Mouse (Mus musculus) stomach, embryonic 15.5 days (tissue): ENCODE data around the gene Cish. TPM values are rescaled to one million over a fixed set of nuclear protein-coding genes. Genes with fewer than 3 reads are reported as not detected.

Source experiments
- ATAC-seq: fragments of 200-750 bp; cut with Nextera tagmentation; 2 replicates; pipeline ENCODE4 v1.8.0; 2017; ENCODE audit warnings: low read depth, moderate number of reproducible peaks, moderate TSS enrichment; ENCODE audit not compliant: insufficient read depth, low FRiP score
- H3K27ac ChIP-seq: fragments of 300-500 bp; sonication (generic); 2 replicates; pipeline ENCODE4 v1.5.1; 2015; ENCODE audit warnings: mild to moderate bottlenecking, inconsistent platforms
- H3K27me3 ChIP-seq: fragments of 300-500 bp; sonication (generic); replicated peaks from 2 replicates; pipeline ENCODE4 v1.6.1; 2015; ENCODE audit warnings: inconsistent platforms
- H3K36me3 ChIP-seq: fragments of 300-500 bp; sonication (generic); 2 replicates; pipeline ENCODE4 v1.6.1; 2015; ENCODE audit warnings: inconsistent platforms
- H3K4me1 ChIP-seq: fragments of 300-500 bp; sonication (generic); 2 replicates; pipeline ENCODE4 v1.6.1; 2015; ENCODE audit warnings: inconsistent platforms
- H3K4me2 ChIP-seq: fragments of 300-500 bp; sonication (generic); 2 replicates; pipeline ENCODE4 v1.6.1; 2015; ENCODE audit warnings: mild to moderate bottlenecking, inconsistent platforms
- H3K4me3 ChIP-seq: fragments of 300-500 bp; sonication (generic); replicated peaks from 2 replicates; pipeline ENCODE4 v1.5.1; 2015; ENCODE audit warnings: inconsistent platforms
- H3K9ac ChIP-seq: fragments of 300-500 bp; sonication (generic); 2 replicates; pipeline ENCODE4 v1.6.1; 2015; ENCODE audit warnings: inconsistent platforms
- H3K9me3 ChIP-seq: fragments of 300-500 bp; sonication (generic); 2 replicates; pipeline ENCODE4 v1.6.1; 2016; ENCODE audit warnings: inconsistent platforms
- WGBS: fragments of 180-500 bp; shearing (Covaris S2); methylation state at CpG from one replicate; pipeline ENCODE4 v1.1.7; 2015; 5-methylcytosine and 5-hydroxymethylcytosine counted together
- polyA plus RNA-seq: library from polyadenylated mRNA; unstranded; fragments of >200 nt; fragmentation: Nextera tagmentation; extraction: Ambion mirVana; gene quantifications from 2 replicates; pipeline ENCODE4 v1.2.1, GENCODE M21; 2015

Gene Cish
- polyA plus RNA-seq, 1 experiment from 2014 or later = 13.5 TPM

DNA sequence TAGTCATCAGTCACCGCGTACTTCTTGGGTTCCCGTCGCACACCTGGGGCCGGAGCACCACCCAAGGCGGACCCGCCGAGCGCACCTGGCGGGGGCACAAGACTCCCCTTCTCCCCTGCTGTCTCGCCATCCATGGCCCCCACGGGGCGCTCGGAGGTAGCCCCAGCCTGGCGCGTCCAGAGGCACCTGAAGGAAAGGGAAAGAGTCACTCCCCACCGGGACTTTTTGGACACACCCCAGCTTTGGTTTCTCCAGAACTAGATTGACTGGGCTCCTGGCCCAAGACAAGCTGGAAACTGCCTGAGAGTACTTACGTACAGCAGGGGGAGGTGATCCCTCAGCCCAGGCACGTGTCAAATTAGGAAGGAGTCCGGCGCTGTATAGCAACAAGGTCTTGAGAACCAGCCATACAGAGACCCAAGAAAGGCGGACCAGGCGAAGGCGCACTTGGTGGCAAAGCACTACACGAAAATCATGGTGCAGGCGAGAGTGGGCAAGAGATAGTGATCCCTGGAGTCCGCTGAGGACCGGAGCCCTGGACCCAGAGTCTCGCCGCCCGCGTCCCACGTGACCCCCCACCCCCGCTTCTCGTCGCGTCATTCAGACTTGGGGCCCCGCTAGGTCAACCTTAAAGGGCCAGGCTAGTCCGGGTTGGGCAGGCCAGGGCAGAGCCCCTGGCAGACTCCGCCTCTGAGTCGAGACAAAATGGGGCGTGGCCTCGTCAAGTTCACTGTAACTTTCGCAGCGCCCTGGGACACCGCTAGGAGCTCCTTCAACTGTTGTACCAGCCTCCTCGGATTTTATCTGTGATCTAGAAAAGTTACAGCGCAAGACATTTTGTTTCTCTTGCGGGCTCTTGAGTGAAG lies 6.4 kb upstream of the Cish start, which contains the start of gene Mapkapk3:
TSS of gene Mapkapk3 (minus strand) at position 667 of the 866 bp plus-strand sequence.
- no peaks in the 10 kb centered on the region for H3K36me3 ChIP-seq
- peak within 1 kb of the TSS; percentile 59 for H3K4me3 ChIP-seq
- ATAC-seq = peak; percentile 87
- H3K27me3 ChIP-seq = peaks cover 4% of the 10 kb centered on the region; the same call in 1 of the 2 replicates
- H3K4me2 ChIP-seq = peak within 1 kb of the TSS; percentile 90
- peak within 1 kb of the TSS; percentile 43; the same call in 1 of the 2 replicates for H3K9ac ChIP-seq
- H3K4me1 ChIP-seq = peaks cover 16% of the 10 kb centered on the region
- 2% methylated on average over 49 of the region's 49 CpGs for WGBS
- peak within 1 kb of the TSS; percentile 89 for H3K27ac ChIP-seq
- H3K9me3 ChIP-seq = no peaks in the 10 kb centered on the region

- Histone ChIP-seq H3K4me3 (no peak overlapping the region), H3K9ac (no peak overlapping the region), H3K27ac (no peak overlapping the region), H3K36me3 (no peaks in the 10 kb centered on the region), H3K9me3 (no peaks in the 10 kb centered on the region), H3K4me2 (no peak overlapping the region), H3K4me1 (peaks cover 19% of the 10 kb centered on the region), H3K27me3 (peaks cover 4% of the 10 kb centered on the region; the same call in 1 of the 2 replicates)
- 29% methylated on average over 10 of the region's 10 CpGs for WGBS
- no peak for ATAC-seq
Observed at GRCm38 (mm10) chr9:107290897-107291296, 4.9 kb upstream of the Cish start.

- no peaks in the 10 kb centered on the region for H3K36me3 ChIP-seq
- H3K9me3 ChIP-seq = no peaks in the 10 kb centered on the region
- peaks cover 27% of the 10 kb centered on the region for H3K4me1 ChIP-seq
- 7% methylated on average over 6 of the region's 6 CpGs for WGBS
- H3K27me3 ChIP-seq = peaks cover 4% of the 10 kb centered on the region; the same call in 1 of the 2 replicates
- H3K27ac ChIP-seq = no peak overlapping the region
- H3K9ac ChIP-seq = no peak overlapping the region
- no peak overlapping the region for H3K4me3 ChIP-seq
- no peak for ATAC-seq
- H3K4me2 ChIP-seq = no peak overlapping the region
Observed at GRCm38 (mm10) chr9:107294249-107294648, 1.6 kb upstream of the Cish start.

GRCm38 (mm10) chr9:107295616-107296015 lies 210 bp upstream of the Cish start:
- Histone ChIP-seq H3K36me3 (peaks cover 5% of the 10 kb centered on the region), H3K9me3 (no peaks in the 10 kb centered on the region), H3K27ac (peak overlapping the region; percentile 85; the same call in 1 of the 2 replicates), H3K4me3 (no peak overlapping the region), H3K4me2 (peak overlapping the region; percentile 77), H3K4me1 (peaks cover 27% of the 10 kb centered on the region), H3K9ac (no peak overlapping the region), H3K27me3 (peaks cover 4% of the 10 kb centered on the region; the same call in 1 of the 2 replicates)
- WGBS = 42% methylated on average over 4 of the region's 4 CpGs
- ATAC-seq = no peak

DNA sequence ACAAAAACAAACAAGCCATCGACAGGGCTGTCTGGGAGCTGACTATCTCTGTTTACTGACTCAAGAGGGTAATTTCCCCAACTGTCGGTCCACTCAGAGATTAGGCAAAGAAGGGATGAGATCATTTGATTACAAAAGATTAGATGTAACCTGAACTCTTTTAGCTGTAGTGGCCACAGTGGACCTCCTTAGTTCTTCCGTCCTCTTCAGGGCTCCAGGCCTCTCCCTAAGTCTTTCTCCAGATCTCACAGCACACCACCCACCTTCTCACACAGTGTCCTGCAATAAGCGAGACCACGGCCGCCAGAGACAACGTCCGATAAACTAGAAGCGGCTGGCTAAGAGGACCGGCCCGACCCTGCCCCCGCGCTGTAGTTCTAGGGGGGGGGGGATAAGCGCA lies 215 bp downstream of the Cish start:
- H3K4me2 ChIP-seq = peak overlapping the region; percentile 77
- no peaks in the 10 kb centered on the region for H3K9me3 ChIP-seq
- H3K4me3 ChIP-seq = peak overlapping the region; percentile 66
- peaks cover 4% of the 10 kb centered on the region; the same call in 1 of the 2 replicates for H3K27me3 ChIP-seq
- peaks cover 27% of the 10 kb centered on the region for H3K4me1 ChIP-seq
- H3K9ac ChIP-seq = 0 out of 2 replicates have a peak overlapping the region, but pooled peaks have one; percentile 20
- H3K27ac ChIP-seq = peak overlapping the region; percentile 85
- peak; percentile 5; the same call in 1 of the 2 replicates for ATAC-seq
- peaks cover 9% of the 10 kb centered on the region for H3K36me3 ChIP-seq
- WGBS = under 1% methylated on average over 14 of the region's 14 CpGs

GRCm38 (mm10) chr9:107296501-107296965 lies 707 bp downstream of the Cish start:
- WGBS = 0% methylated on average over 31 of the region's 31 CpGs
- peak overlapping the region; percentile 77 for H3K4me2 ChIP-seq
- H3K9me3 ChIP-seq = no peaks in the 10 kb centered on the region
- peak; percentile 92 for ATAC-seq
- H3K27ac ChIP-seq = peak overlapping the region; percentile 89
- peak overlapping the region; percentile 66 for H3K4me3 ChIP-seq
- peak overlapping the region; percentile 38 for H3K9ac ChIP-seq
- peaks cover 27% of the 10 kb centered on the region for H3K4me1 ChIP-seq
- H3K36me3 ChIP-seq = peaks cover 14% of the 10 kb centered on the region
- H3K27me3 ChIP-seq = peaks cover 4% of the 10 kb centered on the region; the same call in 1 of the 2 replicates

DNA sequence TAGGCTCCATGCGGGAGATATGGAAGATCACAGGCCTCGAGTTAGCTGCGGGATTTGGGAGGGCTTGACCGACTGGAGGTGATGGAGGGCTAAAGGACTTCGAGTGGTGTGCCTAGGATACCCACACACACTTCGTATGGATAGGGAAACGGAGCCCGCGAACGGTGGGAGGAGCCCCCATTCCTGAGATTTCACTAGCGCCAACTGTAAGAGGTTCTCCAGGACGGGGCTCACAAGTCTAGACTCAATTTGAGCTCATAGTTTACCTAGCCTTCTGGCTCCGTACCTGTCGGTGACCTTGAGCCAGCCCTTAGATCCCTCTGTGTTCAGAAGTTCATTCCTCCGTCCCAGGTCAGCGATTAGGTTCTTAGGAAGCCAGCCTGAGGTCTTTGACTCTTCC lies 1.2 kb downstream of the Cish start:
- Histone ChIP-seq H3K9me3 (no peaks in the 10 kb centered on the region), H3K36me3 (peaks cover 19% of the 10 kb centered on the region), H3K4me2 (peak overlapping the region; percentile 77), H3K9ac (peak overlapping the region; percentile 38), H3K27ac (peak overlapping the region; percentile 89), H3K4me1 (peaks cover 27% of the 10 kb centered on the region), H3K4me3 (peak overlapping the region; percentile 66), H3K27me3 (peaks cover 4% of the 10 kb centered on the region; the same call in 1 of the 2 replicates)
- no peak; the same call in 1 of the 2 replicates for ATAC-seq
- WGBS = 4% methylated on average over 16 of the region's 16 CpGs

DNA sequence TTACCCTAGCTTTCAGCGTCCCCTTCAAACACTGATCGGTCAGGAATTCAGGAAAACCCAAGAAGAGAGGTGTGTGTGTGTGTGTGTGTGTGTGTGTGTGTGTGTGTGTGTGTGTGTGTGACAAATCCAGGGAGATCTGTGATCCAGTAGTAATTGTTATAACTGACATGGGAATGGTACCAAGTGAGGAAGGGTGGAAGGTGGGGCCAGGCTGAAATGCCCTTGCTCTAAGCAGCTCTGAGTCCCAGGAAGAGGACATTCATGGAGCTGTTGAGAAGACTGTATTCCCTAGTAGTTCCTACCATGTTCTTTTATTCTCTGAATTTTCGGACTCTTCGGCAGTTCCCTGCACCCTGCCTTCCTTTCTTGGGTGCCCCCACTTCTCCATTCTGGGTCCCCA lies 1.8 kb downstream of the Cish start:
- Histone ChIP-seq H3K4me2 (peak overlapping the region; percentile 77), H3K27ac (no peak overlapping the region; the same call in 1 of the 2 replicates)
- WGBS = 66% methylated on average over 4 of the region's 4 CpGs

DNA sequence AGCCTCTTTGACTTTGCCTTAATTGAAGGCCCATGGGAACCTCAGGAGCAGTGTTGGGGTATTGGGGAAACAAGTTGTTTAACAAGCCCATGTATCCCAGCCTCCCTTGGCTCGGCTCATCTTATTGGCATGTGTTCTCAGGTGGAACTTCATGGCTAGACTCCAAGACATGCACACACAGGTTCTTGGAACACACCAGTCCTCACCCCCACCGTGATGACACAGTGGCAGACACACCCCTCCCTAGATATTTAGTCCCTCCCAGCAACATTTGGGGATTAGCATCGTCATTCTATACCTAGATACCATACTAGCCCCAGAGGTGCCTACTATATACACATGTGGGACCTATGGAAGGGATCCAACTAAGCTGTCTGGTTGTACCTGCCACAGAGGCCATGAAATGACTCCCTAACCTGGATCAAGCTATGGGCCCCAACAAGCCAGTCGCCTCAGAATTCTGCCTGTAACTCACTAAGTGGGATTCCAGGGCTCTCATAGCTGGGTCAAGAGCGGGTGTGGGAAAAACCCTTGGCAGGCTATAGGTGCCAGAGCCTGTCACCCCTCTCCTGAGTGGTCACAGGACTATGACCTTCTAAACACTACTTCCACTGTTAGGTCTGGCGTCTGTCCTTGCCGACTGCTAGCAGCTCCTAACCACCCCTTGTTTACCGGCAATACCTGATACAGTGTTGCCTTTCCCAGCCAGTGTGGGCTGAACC lies 2.4 kb downstream of the Cish start:
- Histone ChIP-seq H3K4me2 (peak overlapping the region; percentile 77), H3K9me3 (no peaks in the 10 kb centered on the region), H3K36me3 (peaks cover 19% of the 10 kb centered on the region), H3K27ac (peak overlapping the region; percentile 48), H3K4me1 (peaks cover 27% of the 10 kb centered on the region), H3K9ac (no peak overlapping the region), H3K27me3 (peaks cover 2% of the 10 kb centered on the region; the same call in 1 of the 2 replicates), H3K4me3 (peak overlapping the region; percentile 66)
- WGBS = 57% methylated on average over 8 of the region's 8 CpGs
- no peak for ATAC-seq

More for the DNA sequence above, 1.8 kb downstream of the Cish start:
- Histone ChIP-seq H3K27me3 (peaks cover 4% of the 10 kb centered on the region; the same call in 1 of the 2 replicates), H3K4me3 (peak overlapping the region; percentile 66), H3K9ac (no peak overlapping the region), H3K4me1 (peaks cover 27% of the 10 kb centered on the region), H3K9me3 (no peaks in the 10 kb centered on the region), H3K36me3 (peaks cover 19% of the 10 kb centered on the region)
- ATAC-seq = no peak

- H3K9ac ChIP-seq = no peak overlapping the region
- no peaks in the 10 kb centered on the region for H3K9me3 ChIP-seq
- H3K36me3 ChIP-seq = peaks cover 19% of the 10 kb centered on the region
- peak overlapping the region; percentile 48 for H3K27ac ChIP-seq
- no peaks in the 10 kb centered on the region for H3K27me3 ChIP-seq
- peak overlapping the region; percentile 77 for H3K4me2 ChIP-seq
- H3K4me1 ChIP-seq = peaks cover 27% of the 10 kb centered on the region
- WGBS = 75% methylated on average over 6 of the region's 6 CpGs
- H3K4me3 ChIP-seq = peak overlapping the region; percentile 66
- ATAC-seq = no peak
Observed at GRCm38 (mm10) chr9:107298876-107299275, 3.0 kb downstream of the Cish start.

- no peaks in the 10 kb centered on the region for H3K9me3 ChIP-seq
- 87% methylated on average over 7 of the region's 7 CpGs for WGBS
- H3K4me2 ChIP-seq = no peak overlapping the region; the same call in 1 of the 2 replicates
- no peak for ATAC-seq
- H3K9ac ChIP-seq = no peak overlapping the region
- peaks cover 19% of the 10 kb centered on the region for H3K36me3 ChIP-seq
- H3K4me1 ChIP-seq = peaks cover 22% of the 10 kb centered on the region
- H3K27me3 ChIP-seq = no peaks in the 10 kb centered on the region
- H3K4me3 ChIP-seq = no peak overlapping the region
- H3K27ac ChIP-seq = no peak overlapping the region
Observed at GRCm38 (mm10) chr9:107299783-107300182, 4.0 kb downstream of the Cish start.
